Mouse (Mus musculus): ENCODE measurements around the gene Prkcq. TPM values are rescaled to one million over a fixed set of nuclear protein-coding genes. Genes with fewer than 3 reads are reported as not detected.

Gene Prkcq
- polyA plus RNA-seq, 1 experiment from 2014 or later, result 5.6 TPM

DNA sequence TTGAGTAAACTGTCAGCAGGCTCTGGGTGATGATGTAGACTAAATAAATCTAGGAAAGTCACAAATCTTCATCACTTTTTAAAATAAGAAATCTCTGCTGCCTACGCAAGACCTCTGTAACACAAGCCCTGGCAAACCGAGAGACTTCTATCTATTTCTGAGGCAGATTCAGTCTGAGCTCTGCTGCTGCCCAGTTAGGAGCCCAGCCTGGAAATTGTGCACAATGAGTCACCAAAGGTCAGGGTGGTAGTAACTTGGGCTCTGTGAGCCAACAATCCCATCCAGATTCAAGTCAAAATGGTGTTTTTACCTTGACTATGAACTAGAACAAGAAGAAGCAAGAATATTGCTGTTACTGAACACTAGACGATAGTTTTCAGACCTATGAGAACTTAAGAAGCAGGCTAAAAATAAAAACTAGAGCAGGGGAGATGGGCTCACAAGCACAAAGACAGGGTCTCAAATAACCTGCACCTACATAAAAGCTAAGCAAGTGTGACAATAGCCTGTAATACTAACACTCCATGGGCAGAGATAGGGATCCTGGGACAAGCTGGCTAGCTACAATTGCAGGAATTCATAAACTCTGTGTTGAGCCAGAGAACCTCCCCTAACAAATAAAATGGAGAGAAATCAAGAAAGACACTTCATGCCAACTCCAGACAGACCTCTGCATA is 53.0 kb downstream of the Prkcq start:
- no peaks in the 10 kb centered on the region for H3K36me3 ChIP-seq (ENCODE audit: insufficient read depth, low read length)
- 57% methylated on average over 3 of the region's 3 CpGs for WGBS
- H3K4me2 ChIP-seq (ENCODE audit: low read length), result no peak overlapping the region
- no peak overlapping the region for H3K27ac ChIP-seq
- no peak overlapping the region for H3K9ac ChIP-seq (ENCODE audit: low read depth, low read length)
- ATAC-seq (replicated peaks; ENCODE audit: low FRiP score, low read depth) (no peak), DNase-seq (ENCODE audit: low spot score) (peak; percentile 65)
- TF ChIP-seq CTCF (IDR thresholded peaks at IDR 0.05; ENCODE audit: low read depth), result no peak
- no peaks in the 10 kb centered on the region for H3K4me1 ChIP-seq (replicated peaks; ENCODE audit: insufficient read depth, low read length)
- H3K4me3 ChIP-seq (replicated peaks; ENCODE audit: low read depth, low read length), result no peak overlapping the region
- no peaks in the 10 kb centered on the region for H3K27me3 ChIP-seq (ENCODE audit: insufficient read depth, low read length)
- no peaks in the 10 kb centered on the region for H3K9me3 ChIP-seq (replicated peaks; ENCODE audit: low read length)

GRCm38 (mm10) chr2:11225485-11225876 is 53.6 kb downstream of the Prkcq start:
- ATAC-seq (replicated peaks; ENCODE audit: low FRiP score, low read depth) (no peak), DNase-seq (ENCODE audit: low spot score) (no peak)
- Histone ChIP-seq H3K36me3 (ENCODE audit: insufficient read depth, low read length) (no peaks in the 10 kb centered on the region), H3K9ac (ENCODE audit: low read depth, low read length) (no peak overlapping the region), H3K4me3 (replicated peaks; ENCODE audit: low read depth, low read length) (no peak overlapping the region), H3K9me3 (replicated peaks; ENCODE audit: low read length) (no peaks in the 10 kb centered on the region), H3K27ac (no peak overlapping the region), H3K27me3 (ENCODE audit: insufficient read depth, low read length) (no peaks in the 10 kb centered on the region), H3K4me2 (ENCODE audit: low read length) (no peak overlapping the region), H3K4me1 (replicated peaks; ENCODE audit: insufficient read depth, low read length) (no peaks in the 10 kb centered on the region)
- no peak for TF ChIP-seq CTCF (IDR thresholded peaks at IDR 0.05; ENCODE audit: low read depth)
- 69% methylated on average over 5 of the region's 5 CpGs for WGBS

- Histone ChIP-seq H3K9ac (ENCODE audit: low read depth, low read length) (no peak overlapping the region), H3K9me3 (replicated peaks; ENCODE audit: low read length) (no peaks in the 10 kb centered on the region), H3K4me1 (replicated peaks; ENCODE audit: insufficient read depth, low read length) (no peaks in the 10 kb centered on the region), H3K36me3 (ENCODE audit: insufficient read depth, low read length) (no peaks in the 10 kb centered on the region), H3K4me2 (ENCODE audit: low read length) (no peak overlapping the region), H3K4me3 (replicated peaks; ENCODE audit: low read depth, low read length) (no peak overlapping the region), H3K27ac (no peak overlapping the region), H3K27me3 (ENCODE audit: insufficient read depth, low read length) (no peaks in the 10 kb centered on the region)
- ATAC-seq (replicated peaks; ENCODE audit: low FRiP score, low read depth), result no peak
- 94% methylated on average over 7 of the region's 7 CpGs for whole genome bisulfite sequencing
- TF ChIP-seq CTCF (IDR thresholded peaks at IDR 0.05; ENCODE audit: low read depth), result no peak
- DNase-seq (ENCODE audit: low spot score), result no peak
Measured at GRCm38 (mm10) chr2:11226555-11226954, 54.6 kb downstream of the Prkcq start.

GRCm38 (mm10) chr2:11229126-11229525 is 57.2 kb downstream of the Prkcq start:
- DNase-seq (ENCODE audit: low spot score), result no peak
- TF ChIP-seq CTCF (IDR thresholded peaks at IDR 0.05; ENCODE audit: low read depth), result no peak
- Histone ChIP-seq H3K4me2 (ENCODE audit: low read length) (no peak overlapping the region), H3K27me3 (ENCODE audit: insufficient read depth, low read length) (no peaks in the 10 kb centered on the region), H3K36me3 (ENCODE audit: insufficient read depth, low read length) (no peaks in the 10 kb centered on the region), H3K4me3 (replicated peaks; ENCODE audit: low read depth, low read length) (no peak overlapping the region), H3K9me3 (replicated peaks; ENCODE audit: low read length) (no peaks in the 10 kb centered on the region), H3K27ac (no peak overlapping the region), H3K4me1 (replicated peaks; ENCODE audit: insufficient read depth, low read length) (no peaks in the 10 kb centered on the region), H3K9ac (ENCODE audit: low read depth, low read length) (no peak overlapping the region)
- 72% methylated on average over 2 of the region's 2 CpGs for WGBS
- no peak for ATAC-seq (replicated peaks; ENCODE audit: low FRiP score, low read depth)

GRCm38 (mm10) chr2:11231118-11231517 is 59.2 kb downstream of the Prkcq start:
- ATAC-seq (replicated peaks; ENCODE audit: low FRiP score, low read depth) (no peak), DNase-seq (ENCODE audit: low spot score) (no peak)
- H3K36me3 ChIP-seq (ENCODE audit: insufficient read depth, low read length), result no peaks in the 10 kb centered on the region
- H3K4me2 ChIP-seq (ENCODE audit: low read length), result no peak overlapping the region
- no peak overlapping the region for H3K4me3 ChIP-seq (replicated peaks; ENCODE audit: low read depth, low read length)
- TF ChIP-seq CTCF (IDR thresholded peaks at IDR 0.05; ENCODE audit: low read depth), result no peak
- no peak overlapping the region for H3K27ac ChIP-seq
- H3K9ac ChIP-seq (ENCODE audit: low read depth, low read length), result no peak overlapping the region
- H3K9me3 ChIP-seq (replicated peaks; ENCODE audit: low read length), result no peaks in the 10 kb centered on the region
- no peaks in the 10 kb centered on the region for H3K27me3 ChIP-seq (ENCODE audit: insufficient read depth, low read length)
- WGBS, result 70% methylated on average over 3 of the region's 3 CpGs
- no peaks in the 10 kb centered on the region for H3K4me1 ChIP-seq (replicated peaks; ENCODE audit: insufficient read depth, low read length)

- Histone ChIP-seq H3K36me3 (ENCODE audit: insufficient read depth, low read length) (no peaks in the 10 kb centered on the region), H3K9ac (ENCODE audit: low read depth, low read length) (no peak overlapping the region), H3K27me3 (ENCODE audit: insufficient read depth, low read length) (no peaks in the 10 kb centered on the region), H3K4me1 (replicated peaks; ENCODE audit: insufficient read depth, low read length) (no peaks in the 10 kb centered on the region), H3K4me2 (ENCODE audit: low read length) (no peak overlapping the region), H3K9me3 (replicated peaks; ENCODE audit: low read length) (no peaks in the 10 kb centered on the region), H3K27ac (no peak overlapping the region), H3K4me3 (replicated peaks; ENCODE audit: low read depth, low read length) (no peak overlapping the region)
- 96% methylated on average over 5 of the region's 5 CpGs for WGBS
- ATAC-seq (replicated peaks; ENCODE audit: low FRiP score, low read depth) (no peak), DNase-seq (ENCODE audit: low spot score) (no peak)
- TF ChIP-seq CTCF (IDR thresholded peaks at IDR 0.05; ENCODE audit: low read depth), result no peak
Measured at GRCm38 (mm10) chr2:11231988-11232387, 60.1 kb downstream of the Prkcq start.

- Histone ChIP-seq H3K36me3 (ENCODE audit: insufficient read depth, low read length) (no peaks in the 10 kb centered on the region), H3K27ac (no peak overlapping the region), H3K4me2 (ENCODE audit: low read length) (no peak overlapping the region), H3K4me3 (replicated peaks; ENCODE audit: low read depth, low read length) (no peak overlapping the region), H3K9me3 (replicated peaks; ENCODE audit: low read length) (no peaks in the 10 kb centered on the region), H3K9ac (ENCODE audit: low read depth, low read length) (no peak overlapping the region), H3K4me1 (replicated peaks; ENCODE audit: insufficient read depth, low read length) (no peaks in the 10 kb centered on the region), H3K27me3 (ENCODE audit: insufficient read depth, low read length) (no peaks in the 10 kb centered on the region)
- DNase-seq (ENCODE audit: low spot score) (no peak), ATAC-seq (replicated peaks; ENCODE audit: low FRiP score, low read depth) (no peak)
- 84% methylated on average over 4 of the region's 4 CpGs for WGBS
- TF ChIP-seq CTCF (IDR thresholded peaks at IDR 0.05; ENCODE audit: low read depth), result no peak
Measured at GRCm38 (mm10) chr2:11238254-11238653, 66.3 kb downstream of the Prkcq start.

All from kidney, postnatal 0 days (tissue).